12 mouse cellular contexts compared by ENCODE assay signal in genomic region chr11:82392341-82392740, GRCm38 (mm10). TPM values are rescaled to one million over a fixed set of nuclear protein-coding genes. Genes with fewer than 3 reads are reported as not detected.
A peak's percentile ranks its signal among the peaks of the same experiment; 100 is the strongest.
DNase-seq lines count a peak whose midpoint lies in the region; ATAC-seq lines count a peak whose summit lies in the region.
"Had no signal": no experiment of that assay in that cellular context is flagged by ENCODE, and none has a peak within 500 bp of the region (broad histone marks: within the 10 kb centered on the region; RNA-seq: fewer than 3 reads in every experiment).

No protein-coding gene starts in this region.

- no peak overlapping the region for H3K4me3 ChIP-seq in forebrain, embryonic 14.5 days (ENCODE audit: low read depth, low read length)
- H3K4me3 ChIP-seq in forebrain, embryonic 12.5 days (replicated peaks) = no peak overlapping the region
- no peak overlapping the region for H3K4me3 ChIP-seq in neural tube, embryonic 12.5 days
- H3K4me3 ChIP-seq: embryonic facial prominence, embryonic 13.5 days had no signal

- peak; percentile 51 for DNase-seq in forebrain, embryonic 14.5 days (ENCODE audit: low spot score)
- no peak for DNase-seq in neural tube, embryonic 10.5 days (ENCODE audit: extremely low spot score, low spot score)
- peak; percentile 28 to 68 for DNase-seq in layer of hippocampus, postnatal 14 days (ENCODE audit: low spot score in 2 of 2)
- DNase-seq in ovary, postnatal 14 days (ENCODE audit: low spot score) = no peak
- no peak for DNase-seq in adrenal gland, postnatal 36 days
- no peak for DNase-seq in heart, postnatal 10 days
- DNase-seq: adrenal gland, postnatal 10 days; kidney, postnatal 10 days had no signal

- no peak overlapping the region for H3K4me2 ChIP-seq in forebrain, embryonic 14.5 days (ENCODE audit: low read length)
- H3K4me2 ChIP-seq in forebrain, embryonic 12.5 days = no peak overlapping the region
- peak overlapping the region; percentile 91; the same call in 1 of the 2 replicates for H3K4me2 ChIP-seq in neural tube, embryonic 12.5 days (replicated peaks)
- H3K4me2 ChIP-seq: embryonic facial prominence, embryonic 13.5 days had no signal

- H3K9ac ChIP-seq in forebrain, embryonic 14.5 days (ENCODE audit: low read length) = no peak overlapping the region
- no peak overlapping the region for H3K9ac ChIP-seq in forebrain, embryonic 12.5 days
- H3K9ac ChIP-seq in neural tube, embryonic 12.5 days = no peak overlapping the region
- H3K9ac ChIP-seq: embryonic facial prominence, embryonic 13.5 days had no signal

- no peak for ATAC-seq in forebrain, embryonic 14.5 days
- ATAC-seq in forebrain, embryonic 12.5 days (ENCODE audit: low FRiP score) = no peak
- no peak for ATAC-seq in neural tube, embryonic 12.5 days (ENCODE audit: low FRiP score, low read depth)

- H3K36me3 ChIP-seq in forebrain, embryonic 14.5 days (ENCODE audit: control insufficient read depth, insufficient read depth, low read length) = no peaks in the 10 kb centered on the region
- H3K36me3 ChIP-seq in forebrain, embryonic 12.5 days (replicated peaks) = no peaks in the 10 kb centered on the region
- no peaks in the 10 kb centered on the region for H3K36me3 ChIP-seq in neural tube, embryonic 12.5 days
- H3K36me3 ChIP-seq: embryonic facial prominence, embryonic 13.5 days had no signal

- no peaks in the 10 kb centered on the region for H3K9me3 ChIP-seq in forebrain, embryonic 14.5 days (replicated peaks; ENCODE audit: control insufficient read depth, low read length)
- no peaks in the 10 kb centered on the region for H3K9me3 ChIP-seq in forebrain, embryonic 12.5 days
- no peaks in the 10 kb centered on the region for H3K9me3 ChIP-seq in neural tube, embryonic 12.5 days
- H3K9me3 ChIP-seq: embryonic facial prominence, embryonic 13.5 days had no signal

- H3K27ac ChIP-seq in forebrain, embryonic 14.5 days (ENCODE audit: low read depth, low read length) = no peak overlapping the region
- no peak overlapping the region for H3K27ac ChIP-seq in forebrain, embryonic 12.5 days
- H3K27ac ChIP-seq in neural tube, embryonic 12.5 days = no peak overlapping the region
- H3K27ac ChIP-seq: embryonic facial prominence, embryonic 13.5 days had no signal

- intact Hi-C loops in heart, postnatal 10 days (cut with DNase I) = no loop called here

- peaks cover 10% of the 10 kb centered on the region for H3K4me1 ChIP-seq in forebrain, embryonic 14.5 days (ENCODE audit: control insufficient read depth, insufficient read depth, low read length)
- peaks cover 24% of the 10 kb centered on the region for H3K4me1 ChIP-seq in forebrain, embryonic 12.5 days
- H3K4me1 ChIP-seq in neural tube, embryonic 12.5 days = peaks cover 32% of the 10 kb centered on the region

- H3K27me3 ChIP-seq in forebrain, embryonic 14.5 days (replicated peaks; ENCODE audit: control insufficient read depth, insufficient read depth, low read length) = peaks cover 26% of the 10 kb centered on the region
- H3K27me3 ChIP-seq in forebrain, embryonic 12.5 days = peaks cover 78% of the 10 kb centered on the region
- peaks cover 30% of the 10 kb centered on the region for H3K27me3 ChIP-seq in neural tube, embryonic 12.5 days (replicated peaks)

- WGBS in forebrain, embryonic 14.5 days = 56% methylated on average over 3 of the region's 3 CpGs
- WGBS in forebrain, embryonic 12.5 days = 66% methylated on average over 3 of the region's 3 CpGs
- 66% methylated on average over 3 of the region's 3 CpGs for WGBS in neural tube, embryonic 12.5 days

RNA-seq across cellular contexts. Expression of gene Tmem132e, which starts 3.6 kb away (rescaled TPM):
- polyA plus RNA-seq in forebrain, embryonic 14.5 days (2014; fragmentation: Nextera tagmentation; extraction: Ambion mirVana) = 0.85 and 0.89 TPM in 2 replicates
- 0.85 and 0.88 TPM in 2 replicates for polyA plus RNA-seq in forebrain, embryonic 12.5 days (2016; fragmentation: Nextera tagmentation; extraction: Ambion mirVana)
- 7.1 and 8.8 TPM in 2 replicates for polyA plus RNA-seq in neural tube, embryonic 12.5 days (2016; fragmentation: Nextera tagmentation; extraction: Ambion mirVana)
- 10 to 100 TPM in 1 of 2 experiments, 1 to 10 TPM in 1; 9.9 to 13.9 TPM for total RNA-seq in layer of hippocampus, postnatal 14 days (2021)
- under 1 TPM; 0.20 to 0.89 TPM for total RNA-seq in adrenal gland, postnatal 36 days (2021)
- under 1 TPM; 0.05 to 0.12 TPM for total RNA-seq in heart, postnatal 10 days (2021)
- polyA plus RNA-seq: heart, postnatal 0 days had no signal

Comparison
In these comparisons a context has a peak if more than half of its experiments do, and no peak if none do; other contexts are left out.
1. DNase-seq: peak in forebrain, embryonic 14.5 days (single experiment) and layer of hippocampus, postnatal 14 days (2 of 2); none in neural tube, embryonic 10.5 days (single experiment), ovary, postnatal 14 days (single experiment), adrenal gland, postnatal 36 days (0 of 2) and heart, postnatal 10 days (0 of 2).
2. RNA of gene Tmem132e, which starts 3.6 kb away (total RNA-seq): 9.9 to 13.9 TPM in layer of hippocampus, postnatal 14 days; 0.20 to 0.89 TPM in adrenal gland, postnatal 36 days and 0.05 to 0.12 TPM in heart, postnatal 10 days; every median in the first group is over 4 times any median in the second.